In the genomic region with DNA sequence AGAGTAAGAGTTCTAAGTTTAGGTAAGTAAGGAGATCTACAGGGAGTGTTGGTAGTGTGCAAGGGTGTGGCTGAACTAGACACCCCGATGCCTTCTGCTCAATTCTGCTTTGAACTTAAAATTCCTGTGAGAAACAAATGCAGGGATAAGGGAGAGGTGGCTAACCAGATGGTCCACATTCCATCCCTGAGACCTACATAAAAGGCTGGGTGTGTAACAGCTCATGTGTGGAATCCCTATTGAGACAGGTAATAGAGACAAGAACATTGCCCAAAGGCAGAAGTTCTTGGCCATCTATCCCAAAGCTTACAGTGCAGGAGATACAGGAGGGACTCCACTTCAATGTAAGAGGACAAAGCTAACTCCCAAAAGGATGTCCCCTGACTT, we compare ENCODE assay signal across 23 mouse cellular contexts. TPM values are rescaled to one million over a fixed set of nuclear protein-coding genes. Genes with fewer than 3 reads are reported as not detected.
DNase-seq lines count a peak whose midpoint lies in the region; ATAC-seq lines count a peak whose summit lies in the region.
"Had no signal": no experiment of that assay in that cellular context is flagged by ENCODE, and none has a peak within 500 bp of the region (broad histone marks: within the 10 kb centered on the region; RNA-seq: fewer than 3 reads in every experiment).

No protein-coding gene starts in this region.

- WGBS in midbrain, embryonic 11.5 days: 90% methylated on average over 1 of the region's 1 CpGs
- 70% methylated on average over 1 of the region's 1 CpGs for WGBS in midbrain, embryonic 15.5 days

- no peaks in the 10 kb centered on the region for H3K9me3 ChIP-seq in midbrain, embryonic 11.5 days (ENCODE audit: control insufficient read depth, low read length)
- no peaks in the 10 kb centered on the region for H3K9me3 ChIP-seq in midbrain, embryonic 15.5 days
- H3K9me3 ChIP-seq: embryonic facial prominence, embryonic 13.5 days; forebrain, embryonic 10.5 days; heart, embryonic 13.5 days; hindbrain, embryonic 15.5 days had no signal

- no peaks in the 10 kb centered on the region for H3K27me3 ChIP-seq in midbrain, embryonic 11.5 days (ENCODE audit: control insufficient read depth, insufficient read depth, low read length)
- H3K27me3 ChIP-seq in midbrain, embryonic 15.5 days (replicated peaks): no peaks in the 10 kb centered on the region
- H3K27me3 ChIP-seq: embryonic facial prominence, embryonic 13.5 days; heart, embryonic 13.5 days; hindbrain, embryonic 15.5 days had no signal

- no peak overlapping the region for H3K9ac ChIP-seq in midbrain, embryonic 11.5 days (ENCODE audit: low read length)
- no peak overlapping the region for H3K9ac ChIP-seq in midbrain, embryonic 15.5 days
- H3K9ac ChIP-seq: embryonic facial prominence, embryonic 13.5 days; heart, embryonic 13.5 days; hindbrain, embryonic 15.5 days had no signal

- H3K4me3 ChIP-seq in midbrain, embryonic 11.5 days (ENCODE audit: low read depth, low read length): no peak overlapping the region
- no peak overlapping the region for H3K4me3 ChIP-seq in midbrain, embryonic 15.5 days
- H3K4me3 ChIP-seq: embryonic facial prominence, embryonic 13.5 days; erythroblast, embryonic 14.5 days; forebrain, embryonic 10.5 days; heart, embryonic 13.5 days; hindbrain, embryonic 15.5 days had no signal

- DNase-seq in cerebellum, adult 9-10 months: peak; percentile 74
- no peak for DNase-seq in cerebellum, postnatal 10 days
- DNase-seq in midbrain, embryonic 11.5 days (ENCODE audit: low spot score, missing footprints): peak; percentile 8
- peak; percentile 73 for DNase-seq in brain, adult 2 months (ENCODE audit: low read depth, low spot score)
- DNase-seq in frontal cortex, postnatal 10 days (ENCODE audit: low spot score in 2 of 2): no peak
- DNase-seq: adrenal gland, adult 8-10 months; adrenal gland, postnatal 36 days; embryo, embryonic 11 days; gastrocnemius, postnatal 36 days; heart, adult 11 months; heart, postnatal 36 days had no signal

- ATAC-seq in midbrain, embryonic 11.5 days (ENCODE audit: low FRiP score): no peak
- no peak for ATAC-seq in midbrain, embryonic 15.5 days (replicated peaks)
- ATAC-seq: forebrain, embryonic 14.5 days; intestine, embryonic 16.5 days; Patski had no signal

- H3K4me1 ChIP-seq in midbrain, embryonic 11.5 days (ENCODE audit: control insufficient read depth, insufficient read depth, low read length): no peaks in the 10 kb centered on the region
- H3K4me1 ChIP-seq in midbrain, embryonic 15.5 days: no peaks in the 10 kb centered on the region
- H3K4me1 ChIP-seq: forebrain, embryonic 10.5 days; heart, embryonic 13.5 days; hindbrain, embryonic 15.5 days had no signal

- no peak overlapping the region for H3K27ac ChIP-seq in midbrain, embryonic 11.5 days (ENCODE audit: low read depth, low read length)
- no peak overlapping the region for H3K27ac ChIP-seq in midbrain, embryonic 15.5 days
- H3K27ac ChIP-seq: forebrain, embryonic 10.5 days; heart, embryonic 13.5 days; hindbrain, embryonic 15.5 days had no signal

- H3K4me2 ChIP-seq in midbrain, embryonic 11.5 days: no peak overlapping the region
- no peak overlapping the region for H3K4me2 ChIP-seq in midbrain, embryonic 15.5 days
- H3K4me2 ChIP-seq: embryonic facial prominence, embryonic 13.5 days; heart, embryonic 13.5 days; hindbrain, embryonic 15.5 days had no signal

- H3K36me3 ChIP-seq in midbrain, embryonic 11.5 days (ENCODE audit: control insufficient read depth, insufficient read depth, low read length): no peaks in the 10 kb centered on the region
- no peaks in the 10 kb centered on the region for H3K36me3 ChIP-seq in midbrain, embryonic 15.5 days (replicated peaks)
- H3K36me3 ChIP-seq: embryonic facial prominence, embryonic 13.5 days; forebrain, embryonic 10.5 days; heart, embryonic 13.5 days; hindbrain, embryonic 15.5 days had no signal

RNA-seq across cellular contexts. Expression of a gene that starts 3.6 kb away (rescaled TPM):
- polyA plus RNA-seq in midbrain, embryonic 11.5 days (2014; fragmentation: Nextera tagmentation; extraction: Ambion mirVana): not detected in 2 replicates
- not detected in 2 replicates for polyA plus RNA-seq in midbrain, embryonic 15.5 days (2015; fragmentation: Nextera tagmentation; extraction: Ambion mirVana)
- polyA plus RNA-seq: brain, embryonic 14.5 days; embryonic facial prominence, embryonic 13.5 days; erythroblast, embryonic 14.5 days; forebrain, embryonic 10.5 days; forebrain, embryonic 14.5 days; heart, embryonic 13.5 days; heart, postnatal 0 days; hindbrain, embryonic 11.5 days; hindbrain, embryonic 15.5 days; intestine, embryonic 16.5 days; Patski had no signal

Comparison
In these comparisons a context has a peak if more than half of its experiments do, and no peak if none do; other contexts are left out.
1. DNase-seq: peak in cerebellum, adult 9-10 months (single experiment), midbrain, embryonic 11.5 days (single experiment) and brain, adult 2 months (single experiment); none in cerebellum, postnatal 10 days (0 of 2) and frontal cortex, postnatal 10 days (0 of 2).